Mouse (Mus musculus) monocyte, adult 5-6 weeks (primary cell): ENCODE results near the gene Rasgrf1. TPM values are rescaled to one million over a fixed set of nuclear protein-coding genes. Genes with fewer than 3 reads are reported as not detected.
A peak's percentile ranks its signal among the peaks of the same experiment; 100 is the strongest.

Source experiments
- ATAC-seq: fragments of 153-309, 156-312 bp; replicated peaks from 2 replicates; pipeline ENCODE4 v1.8.0; 2017; ENCODE audit warnings: mild to moderate bottlenecking; ENCODE audit not compliant: low TSS enrichment, insufficient number of reproducible peaks, severe bottlenecking, poor library complexity, low FRiP score
- total RNA-seq: library from RNA; stranded (forward); fragments of 200-1000, 200-491, 200-594 nt; gene quantifications from 3 replicates; pipeline ENCODE4 v1.2.3, GENCODE M21; 2017

The Rasgrf1 gene
- 0.10 to 0.32 TPM (median 0.29 TPM) in 3 replicates for total RNA-seq

DNA sequence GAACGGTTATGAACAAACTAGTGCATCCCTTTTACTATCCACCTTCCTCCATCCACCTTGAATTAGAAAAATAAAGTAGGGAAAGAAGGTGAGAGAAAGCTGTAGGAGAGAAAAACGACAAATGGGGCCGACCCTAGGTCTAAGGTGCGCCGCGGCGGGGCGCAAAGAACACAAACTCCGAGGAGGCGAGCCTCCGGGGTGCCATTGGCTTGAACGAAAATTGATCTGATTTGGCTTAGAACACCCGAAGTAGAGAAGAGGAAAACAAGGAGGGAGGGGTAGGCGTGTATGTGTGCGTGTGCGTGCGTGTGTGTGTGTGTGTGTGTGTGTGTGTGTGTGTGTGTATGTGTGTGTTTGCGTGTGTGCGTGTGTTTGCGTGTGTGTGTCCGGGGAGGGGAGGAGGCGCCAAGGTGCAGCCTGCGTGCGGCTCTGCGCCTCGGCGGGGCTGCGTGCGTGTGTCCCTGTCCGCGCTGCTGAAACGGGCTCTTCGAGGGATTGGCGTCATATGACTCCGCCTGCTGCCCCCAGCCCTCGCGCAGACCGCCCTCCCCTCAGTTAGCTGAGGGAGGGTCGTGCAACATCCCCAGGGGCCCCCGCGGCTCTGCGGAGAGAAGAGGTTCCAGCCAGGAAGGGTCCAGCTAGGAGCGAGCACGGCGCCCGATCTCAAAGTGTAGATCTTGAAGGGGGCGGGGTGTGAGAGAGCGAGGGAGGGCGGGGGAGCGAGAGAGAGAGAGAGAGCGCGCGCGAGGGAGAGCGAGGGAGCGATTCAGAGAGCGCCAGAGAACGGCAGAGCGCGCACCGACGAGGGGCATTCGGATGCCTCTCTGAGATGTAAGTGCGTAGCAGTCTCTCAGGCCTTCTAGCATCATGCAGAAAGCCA is at the start of gene Rasgrf1:
Gene Rasgrf1, plus strand, starts transcription at position 778 of the 880 bp plus-strand sequence.
- no peak for ATAC-seq

DNA sequence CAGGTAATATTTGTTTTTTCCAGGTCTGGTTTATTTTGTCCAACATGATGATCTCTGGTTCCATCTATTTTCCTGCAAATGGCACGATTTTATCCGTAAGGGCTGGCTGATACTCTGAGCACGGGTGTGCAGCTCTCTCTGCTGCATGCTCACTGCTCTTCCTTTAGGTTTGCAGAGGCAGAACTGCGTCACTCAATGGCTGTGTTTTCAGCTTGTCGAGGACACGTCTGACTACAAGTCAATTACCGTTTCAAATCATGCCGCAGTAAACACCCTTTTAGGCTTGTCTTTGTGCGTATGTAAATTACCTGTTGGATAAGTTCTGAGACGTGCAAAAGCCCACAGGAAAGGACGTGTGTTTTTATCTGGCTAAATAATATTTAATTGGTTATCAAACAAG is 49.6 kb upstream of the Rasgrf1 start:
- no peak for ATAC-seq

GRCm38 (mm10) chr9:89860584-89860983 is 49.1 kb upstream of the Rasgrf1 start:
- no peak for ATAC-seq

GRCm38 (mm10) chr9:89867141-89867540 is 42.6 kb upstream of the Rasgrf1 start:
- no peak for ATAC-seq

DNA sequence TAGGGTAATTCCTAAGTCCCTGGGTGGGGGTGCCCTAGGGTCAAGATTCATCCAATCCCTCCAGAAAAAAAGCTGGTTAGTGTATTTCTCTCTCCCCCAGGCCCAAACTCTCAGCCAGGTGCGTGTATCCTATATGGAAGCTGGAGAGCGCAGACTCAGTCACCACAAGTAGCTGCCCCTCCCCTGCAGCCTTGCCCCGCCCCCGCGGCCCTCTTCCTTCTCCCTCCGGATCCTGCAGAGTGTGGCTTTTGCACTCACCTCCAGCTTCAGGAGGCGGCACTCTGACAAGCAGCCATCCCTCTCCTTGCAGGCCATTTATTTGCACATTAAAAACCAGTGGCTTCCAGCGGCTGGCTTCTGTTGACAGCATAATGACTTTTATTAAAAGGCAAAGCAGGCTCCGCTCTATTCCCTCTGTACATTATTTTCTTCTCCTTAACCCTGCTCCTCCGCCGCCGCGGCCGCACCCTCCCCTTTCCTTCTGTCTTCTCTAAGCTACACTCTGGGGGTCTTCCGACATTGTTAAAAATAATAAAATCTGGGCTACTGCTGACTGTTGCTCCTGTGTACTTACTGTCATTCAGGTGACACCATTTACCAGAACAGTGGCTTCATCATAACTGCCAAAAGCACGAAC is 41.5 kb upstream of the Rasgrf1 start:
- no peak for ATAC-seq

DNA sequence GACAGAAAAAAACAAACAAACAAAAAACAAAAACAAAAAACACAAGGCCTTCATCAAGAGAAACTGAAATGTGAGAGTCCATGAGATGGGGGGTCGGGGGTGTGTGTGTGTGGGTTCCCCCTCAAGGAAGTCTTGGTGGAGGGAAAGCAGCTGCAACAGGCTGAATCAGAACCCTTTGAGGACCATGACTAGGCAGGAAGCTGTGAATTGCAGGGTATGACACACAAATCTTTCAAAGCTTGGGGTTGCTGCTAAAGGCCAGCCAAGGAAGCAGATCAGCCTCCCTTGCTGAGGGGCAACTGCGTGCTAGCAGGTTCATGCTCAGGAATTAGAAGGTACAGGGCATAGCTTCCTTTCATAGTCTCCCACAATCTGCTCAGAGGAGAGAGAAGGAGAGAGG is 40.1 kb upstream of the Rasgrf1 start:
- ATAC-seq, result no peak

GRCm38 (mm10) chr9:89870531-89871150 is 39.1 kb upstream of the Rasgrf1 start:
- no peak for ATAC-seq

GRCm38 (mm10) chr9:89872137-89872536 is 37.6 kb upstream of the Rasgrf1 start:
- peak; percentile 74 for ATAC-seq

DNA sequence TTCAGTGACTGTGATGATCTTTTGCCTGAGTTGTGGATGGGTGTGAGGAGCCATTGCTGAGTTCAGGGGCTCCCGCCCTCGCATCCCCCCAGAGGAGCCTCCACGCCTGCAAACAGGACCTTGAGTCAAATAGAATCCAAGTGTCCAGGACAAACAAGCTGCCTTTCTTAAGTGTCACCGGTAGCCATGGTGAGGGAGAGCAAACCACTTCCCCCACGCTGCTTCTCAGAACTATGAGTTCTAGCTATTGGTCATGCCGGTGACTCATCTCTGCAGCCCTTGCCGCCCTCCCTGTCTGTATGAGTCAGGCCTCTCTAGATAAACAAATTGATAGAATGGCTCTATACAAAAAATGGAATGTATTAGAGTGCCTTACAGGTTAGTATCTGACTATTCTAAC is 35.3 kb upstream of the Rasgrf1 start:
- ATAC-seq, result peak; percentile 80

DNA sequence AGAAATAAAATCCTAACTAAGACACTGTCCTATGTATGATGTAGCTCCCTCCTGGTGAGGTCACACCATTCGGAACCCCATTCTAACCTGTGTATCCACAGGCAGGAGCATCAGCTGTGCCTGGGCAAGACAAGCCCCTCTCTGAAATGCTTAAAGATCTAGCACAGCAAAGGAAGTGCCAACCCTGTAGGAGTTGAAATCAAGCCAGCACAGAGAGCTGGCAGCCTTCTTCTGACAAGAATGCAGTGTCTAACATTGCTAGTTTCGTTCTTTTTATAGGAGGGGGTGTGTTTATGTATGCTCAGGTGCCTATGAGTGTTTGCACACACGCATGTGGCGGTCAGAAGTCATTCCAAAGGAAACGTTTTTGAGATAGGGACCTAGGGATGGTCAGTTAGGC is 34.2 kb upstream of the Rasgrf1 start:
- ATAC-seq, result no peak

DNA sequence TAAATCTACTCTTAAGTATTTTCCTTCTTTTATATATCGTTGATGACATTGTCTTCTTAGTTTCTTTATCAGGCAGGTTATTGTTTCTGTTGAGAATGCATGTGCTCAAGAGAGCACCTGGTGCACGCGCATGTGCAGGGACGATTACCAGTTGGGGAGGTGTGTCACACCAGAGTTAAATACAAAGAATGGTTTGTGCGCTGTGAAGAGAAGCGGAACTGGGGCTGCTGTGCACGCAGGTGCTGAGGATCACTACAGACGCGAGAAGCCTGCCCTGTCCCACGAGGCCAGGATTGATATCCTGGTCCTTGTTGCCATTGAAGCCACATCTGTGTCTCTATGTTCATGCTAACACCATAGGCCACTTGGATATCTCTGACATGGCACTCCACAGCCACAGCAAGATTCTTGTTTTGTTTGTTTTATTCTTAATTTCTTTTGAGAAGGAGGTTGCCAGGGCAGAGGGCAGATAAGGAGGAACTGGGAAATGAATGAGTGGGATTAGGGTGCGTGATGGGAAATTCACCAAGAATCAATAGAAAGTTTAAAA is 31.2 kb upstream of the Rasgrf1 start:
- ATAC-seq, result no peak

DNA sequence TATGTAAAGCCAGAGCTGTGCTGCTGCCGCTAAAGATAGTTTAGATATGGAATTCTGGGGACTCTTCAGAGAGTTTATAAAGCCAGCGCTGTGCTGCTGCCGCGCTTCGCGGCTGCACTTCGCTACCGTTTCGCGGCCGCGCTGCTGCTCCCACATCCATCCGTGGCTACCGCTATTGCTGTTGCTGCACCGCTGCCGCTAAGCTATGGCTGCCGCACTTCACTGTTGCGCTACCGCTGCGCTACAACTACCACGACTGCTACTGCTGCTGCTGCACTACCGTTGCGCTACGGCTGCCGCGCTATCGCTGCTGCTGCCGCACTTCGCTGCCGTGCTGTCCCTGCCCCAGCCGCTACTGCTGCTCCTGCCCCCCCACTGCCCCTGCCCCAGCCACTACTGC is 30.1 kb upstream of the Rasgrf1 start:
- ATAC-seq, result 0 out of 2 replicates have a peak, but pooled peaks have one; percentile 44

GRCm38 (mm10) chr9:89881552-89881951 is 28.2 kb upstream of the Rasgrf1 start:
- ATAC-seq, result no peak

DNA sequence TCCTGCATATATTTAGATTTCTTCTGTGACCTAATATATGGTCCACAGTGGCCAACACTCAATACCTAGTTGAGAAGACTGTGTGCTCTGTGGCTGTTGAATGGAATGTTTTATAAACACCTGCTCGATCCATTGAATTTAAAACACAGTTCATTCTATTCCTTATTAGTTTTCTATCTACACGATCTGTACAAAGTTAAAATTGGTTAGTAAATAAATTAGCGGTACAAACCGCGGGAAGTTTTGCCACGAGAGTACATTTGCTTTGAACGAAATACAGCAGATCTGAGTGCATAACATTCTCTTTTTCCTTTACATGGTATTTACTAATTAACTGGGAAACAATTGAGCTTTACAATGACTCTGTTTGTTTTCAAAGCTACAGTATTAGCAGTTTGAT is 27.1 kb upstream of the Rasgrf1 start:
- no peak for ATAC-seq

- no peak for ATAC-seq
Observed at GRCm38 (mm10) chr9:89885701-89886218, 23.9 kb upstream of the Rasgrf1 start.

DNA sequence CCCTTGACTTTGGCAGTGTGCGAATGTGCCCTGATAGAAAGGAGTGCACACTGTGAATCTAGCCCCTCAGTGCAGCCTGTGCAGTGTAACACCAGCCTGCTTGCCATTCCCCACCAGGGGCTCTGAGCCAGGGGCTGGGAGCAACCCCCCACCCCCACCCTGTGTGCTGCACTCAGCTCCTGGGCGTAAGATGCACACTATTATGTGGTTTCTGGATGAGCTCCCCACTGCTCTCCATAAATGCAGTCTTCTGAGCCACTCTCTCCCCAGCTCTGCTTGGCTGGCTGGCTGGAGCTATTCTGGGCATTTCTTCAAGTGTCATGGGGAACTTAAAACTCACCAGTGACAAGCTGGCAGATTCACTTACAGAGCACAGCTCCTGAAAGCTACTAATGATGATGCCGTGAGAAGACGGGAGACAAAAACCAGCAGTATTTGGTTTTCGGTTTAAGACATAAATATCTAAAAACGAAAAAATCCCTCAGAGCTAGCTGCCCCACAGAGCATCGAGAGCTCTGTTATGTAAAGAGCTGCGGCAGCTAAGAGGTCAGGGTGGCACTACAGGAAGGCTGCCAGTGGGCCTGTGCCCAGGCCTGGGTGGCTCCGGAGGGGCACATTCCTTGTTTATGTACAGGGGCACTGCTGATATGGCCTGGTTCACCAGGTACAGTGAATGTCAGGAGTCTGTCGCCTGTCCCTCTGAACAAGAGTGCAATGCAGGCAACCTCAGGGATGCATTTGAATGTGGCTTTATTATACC is 18.0 kb upstream of the Rasgrf1 start:
- no peak for ATAC-seq

- ATAC-seq, result no peak
Observed at GRCm38 (mm10) chr9:89892540-89893188, 17.0 kb upstream of the Rasgrf1 start.
